Mouse (Mus musculus) neutrophil, adult 59 days (primary cell): ENCODE measurements around the gene Alad. TPM values are rescaled to one million over a fixed set of nuclear protein-coding genes. Genes with fewer than 3 reads are reported as not detected.

Experiments
- total RNA-seq, 2 experiments: library from RNA; stranded (reverse); gene quantifications; 1 replicate in 1 of 2; 2 replicates in 1 of 2; pipeline ENCODE4 v1.2.4; 2023

Alad gene
- 10 to 100 TPM; 12.3 to 32.6 TPM for total RNA-seq

DNA sequence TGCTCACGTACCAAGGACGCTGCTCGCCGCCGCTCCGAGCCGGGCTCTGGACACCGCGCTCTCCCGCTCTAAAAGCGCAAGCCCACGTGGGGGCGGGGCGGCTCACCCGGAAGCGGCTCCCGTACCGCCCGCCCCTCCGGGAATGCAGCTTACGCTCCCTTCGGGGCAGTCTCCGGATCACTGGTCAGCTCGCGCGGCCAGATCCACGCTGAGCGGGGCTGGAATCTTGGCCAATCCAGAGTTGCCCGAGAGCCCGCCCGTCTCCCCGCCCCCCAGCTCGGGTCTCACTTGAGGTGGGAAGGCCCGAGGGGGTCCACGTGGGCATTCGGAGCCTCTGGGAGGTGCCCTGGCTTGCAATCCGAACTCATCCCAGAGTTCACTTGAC is at the start of gene Alad:
Gene Alad (minus strand): TSS at position 70 of the 385 bp plus-strand sequence.

DNA sequence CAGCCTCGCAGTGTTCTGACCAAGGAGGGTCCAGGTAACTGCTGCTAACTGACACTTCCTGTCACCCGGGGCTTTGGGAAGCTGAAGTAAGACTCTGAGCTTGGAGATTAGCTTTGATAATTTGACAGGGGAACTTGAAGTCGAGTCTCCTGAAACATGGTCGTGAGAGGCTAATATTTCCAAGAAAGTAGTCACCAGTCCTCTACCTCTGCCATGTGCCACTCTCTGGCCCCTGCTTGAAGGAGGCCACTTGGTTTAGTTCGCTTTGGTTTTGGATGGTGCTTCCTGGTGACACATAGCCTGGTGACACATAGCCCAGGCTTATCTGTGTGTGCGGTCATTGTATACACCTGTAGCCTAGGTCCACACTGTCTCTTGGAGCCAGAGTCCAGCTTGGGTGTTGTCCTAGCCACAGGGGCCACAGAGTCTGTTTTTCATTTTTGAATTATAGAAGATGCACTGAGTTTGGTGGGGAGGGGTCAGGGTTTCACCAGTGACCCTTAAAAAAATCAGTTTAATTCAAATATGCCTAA is 40.1 kb upstream of the Alad start, which contains the start of gene Rgs3:
Gene Rgs3 (plus strand): TSS at position 51 of the 533 bp plus-strand sequence.

DNA sequence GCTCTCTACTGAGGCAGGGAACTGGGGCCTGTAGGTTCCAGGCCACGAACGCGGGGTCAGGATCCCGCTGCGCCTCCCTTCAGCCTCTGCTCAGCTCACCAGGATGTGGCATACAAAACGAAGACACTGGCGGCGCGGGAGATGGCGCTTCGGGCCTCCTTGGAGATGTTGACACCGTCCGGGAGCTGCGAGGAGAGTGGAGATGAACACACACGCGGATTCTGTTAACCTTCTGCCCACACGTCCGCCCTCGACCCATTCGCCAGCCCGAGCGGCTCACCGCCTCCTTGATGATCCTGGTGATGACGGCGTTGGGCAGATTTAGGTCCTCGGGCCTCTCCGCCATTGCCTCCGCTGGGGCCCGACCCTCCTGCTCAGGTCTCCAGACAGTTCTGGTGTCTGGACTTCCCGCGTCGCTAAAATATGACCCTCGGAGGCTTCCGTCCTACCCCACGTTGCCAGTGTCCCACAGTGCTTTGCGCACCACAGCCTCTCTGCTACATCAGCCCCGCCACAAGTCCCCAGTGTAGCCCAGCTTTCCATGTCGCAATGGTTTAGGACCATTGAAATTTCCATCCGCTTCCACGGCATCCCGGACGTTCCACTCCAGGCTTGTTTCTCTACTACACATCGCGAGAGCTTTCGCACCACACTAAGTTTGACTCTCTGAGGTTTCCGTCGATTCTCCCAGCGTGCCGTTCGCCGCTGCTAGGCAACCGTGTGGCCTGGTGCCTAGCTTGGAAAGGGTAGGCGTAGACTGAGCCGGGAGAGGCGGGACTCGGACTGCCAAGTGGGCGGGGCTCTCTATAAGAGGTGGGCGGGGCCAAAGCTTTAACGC is 5.2 kb upstream of the Alad start, which contains the start of the genes Pole3 and 4933430I17Rik:
Gene Pole3 (minus strand): TSS at position 418 of the 838 bp plus-strand sequence.
Gene 4933430I17Rik (plus strand): TSS at position 719 of the 838 bp plus-strand sequence.

DNA sequence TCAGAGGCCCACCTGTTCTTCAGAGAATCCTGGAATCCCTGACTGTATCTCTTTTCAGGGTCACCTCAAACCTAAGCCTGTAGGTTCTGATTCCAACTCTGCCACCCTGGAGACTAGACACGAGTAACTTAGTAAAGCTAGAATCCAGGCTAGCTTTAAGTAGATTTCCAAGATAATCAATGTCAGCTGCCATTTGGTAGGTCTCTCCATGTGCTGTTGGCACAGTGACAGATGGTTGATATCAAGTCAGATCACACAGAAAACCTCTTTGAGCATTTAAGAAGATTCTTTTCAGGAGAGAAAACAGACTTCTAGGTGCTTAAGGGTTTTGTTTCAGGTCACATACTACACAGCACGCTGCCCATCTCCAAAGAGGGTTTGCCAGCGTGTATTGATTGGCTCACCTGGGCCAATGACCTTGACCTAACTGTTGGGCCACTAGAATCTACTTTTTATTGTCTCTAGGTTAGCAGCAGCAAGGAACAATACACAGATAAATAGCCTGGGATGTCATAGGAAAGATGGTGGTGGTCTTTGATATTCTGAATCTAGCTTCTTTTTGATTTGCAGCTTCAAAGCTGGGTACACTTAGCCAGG is 16.2 kb downstream of the Alad start, which contains the start of gene Hdhd3:
Gene Hdhd3 (minus strand): TSS at position 94 of the 597 bp plus-strand sequence.

GRCm38 (mm10) chr4:62479937-62480708 is 39.6 kb downstream of the Alad start, which contains the start of gene Bspry:
Gene Bspry (plus strand): TSS chr4:62480053.

DNA sequence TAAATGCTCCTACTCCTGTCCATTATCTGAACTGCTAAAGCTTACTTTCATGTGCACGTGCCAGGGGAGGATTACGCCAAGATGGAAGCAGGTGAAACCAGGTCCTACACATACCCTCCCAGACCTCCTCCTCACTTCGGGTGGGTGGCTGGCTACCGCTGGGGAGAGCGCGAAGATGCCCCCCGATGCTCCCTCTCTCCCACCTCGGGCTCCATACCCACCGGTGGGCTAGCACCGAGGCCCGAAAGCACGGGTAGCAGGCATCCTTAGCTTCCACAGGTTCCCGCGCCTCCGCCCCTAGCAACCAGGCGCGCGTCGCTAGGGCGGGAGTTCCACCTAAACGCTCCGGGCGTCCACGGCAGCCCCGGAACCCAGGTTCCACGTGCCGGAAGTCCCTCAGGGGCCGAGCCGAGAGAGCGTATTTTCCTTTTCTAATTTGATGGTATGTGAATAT is 49.1 kb downstream of the Alad start, which contains the start of gene Wdr31:
Gene Wdr31 (minus strand): TSS at position 299 of the 454 bp plus-strand sequence.

Other genes starting within 250 kb of the Alad start
- gene Fkbp15, start 159.4 kb downstream of the Alad start, total RNA-seq = 10 to 100 TPM; 83.4 to 94.3 TPM
- gene Slc31a1, start 159.2 kb downstream of the Alad start, total RNA-seq = 10 to 100 TPM; 12.1 to 13.3 TPM
- gene Cdc26, start 111.3 kb downstream of the Alad start, total RNA-seq = 10 to 100 TPM; 36.9 to 41.2 TPM
- 1 to 10 TPM; 7.9 to 8.9 TPM for gene Prpf4, start 111.1 kb downstream of the Alad start, total RNA-seq
- not detected for gene Rnf183, start 84.7 kb downstream of the Alad start, total RNA-seq
- 1 to 10 TPM in 1 of 2 experiments, not detected in 1; 1.5 TPM for gene Wdr31, start 49.0 kb downstream of the Alad start, total RNA-seq
- gene Bspry, start 39.9 kb downstream of the Alad start, total RNA-seq = under 1 TPM; 0.42 to 0.82 TPM
- gene Hdhd3, start 16.5 kb downstream of the Alad start, total RNA-seq = 1 to 10 TPM; 1.1 to 1.2 TPM
- gene Pole3, start 5.2 kb upstream of the Alad start, total RNA-seq = 10 to 100 TPM; 16.3 to 21.8 TPM
- under 1 TPM in 1 of 2 experiments, not detected in 1; 0.38 TPM for gene 4933430I17Rik, start 5.5 kb upstream of the Alad start, total RNA-seq
- gene Rgs3, start 39.9 kb upstream of the Alad start, total RNA-seq = 10 to 100 TPM; 78.1 to 86.0 TPM